Mouse (Mus musculus) erythroid progenitor cell, adult 5-6 weeks (primary cell): Measurements from ENCODE around the gene A630023A22Rik. TPM values are rescaled to one million over a fixed set of nuclear protein-coding genes. Genes with fewer than 3 reads are reported as not detected.

Source experiments
- ATAC-seq: replicated peaks from 2 replicates; pipeline ENCODE4 v1.8.0; 2016; ENCODE audit warnings: moderate number of reproducible peaks, mild to moderate bottlenecking, moderate TSS enrichment, inconsistent platforms; ENCODE audit not compliant: poor library complexity, low FRiP score, severe bottlenecking
- total RNA-seq, 2 experiments: library from RNA; stranded (forward) in 1 of 2; stranded (reverse) in 1 of 2; fragments of 150-400 nt in 1 of 2; fragments of 186-747, 209-891 nt in 1 of 2; gene quantifications; 2 replicates each; pipeline versions ENCODE4 v1.2.3 to v1.2.4; 2015 to 2017; ENCODE audit warnings: low replicate concordance in 2 of 2

A630023A22Rik gene
- total RNA-seq, 2 experiments from 2014 or later = not detected

GRCm38 (mm10) chr14:34089796-34090195 is 12.8 kb downstream of the A630023A22Rik start:
- no peak for ATAC-seq

GRCm38 (mm10) chr14:34087856-34088398 is 14.6 kb downstream of the A630023A22Rik start:
- ATAC-seq = no peak

GRCm38 (mm10) chr14:34086806-34087205 is 15.7 kb downstream of the A630023A22Rik start:
- ATAC-seq = no peak

- ATAC-seq = no peak
These were observed 16.8 kb downstream of the A630023A22Rik start, which contains the start of gene Anxa8 for GRCm38 (mm10) chr14:34085731-34086130. TSS of gene Anxa8 (plus strand) at chr14:34085981.

- no peak for ATAC-seq
These were observed 22.1 kb downstream of the A630023A22Rik start for GRCm38 (mm10) chr14:34080321-34080997.

GRCm38 (mm10) chr14:34078293-34078692 is 24.3 kb downstream of the A630023A22Rik start:
- ATAC-seq = no peak

GRCm38 (mm10) chr14:34077222-34077621 is 25.3 kb downstream of the A630023A22Rik start:
- no peak for ATAC-seq

- ATAC-seq = no peak
These were observed 27.2 kb downstream of the A630023A22Rik start for GRCm38 (mm10) chr14:34075346-34075745.

GRCm38 (mm10) chr14:34071665-34072064 is 30.9 kb downstream of the A630023A22Rik start:
- ATAC-seq = no peak

GRCm38 (mm10) chr14:34052516-34052915 is 50.0 kb downstream of the A630023A22Rik start, which contains the start of gene Antxrl:
TSS of gene Antxrl (plus strand) at chr14:34052707.
- no peak for ATAC-seq

- no peak for ATAC-seq
These were observed 52.3 kb downstream of the A630023A22Rik start for GRCm38 (mm10) chr14:34050101-34050779.

GRCm38 (mm10) chr14:34043341-34043740 is 59.2 kb downstream of the A630023A22Rik start:
- ATAC-seq = no peak

GRCm38 (mm10) chr14:34041241-34041640 is 61.3 kb downstream of the A630023A22Rik start:
- no peak for ATAC-seq

GRCm38 (mm10) chr14:34033841-34034610 is 68.5 kb downstream of the A630023A22Rik start:
- no peak for ATAC-seq

- ATAC-seq = no peak
These were observed 75.8 kb downstream of the A630023A22Rik start for GRCm38 (mm10) chr14:34026710-34027109.

- no peak for ATAC-seq
These were observed 85.6 kb downstream of the A630023A22Rik start for GRCm38 (mm10) chr14:34016938-34017337.

GRCm38 (mm10) chr14:34016381-34016780 is 86.2 kb downstream of the A630023A22Rik start, which contains the start of gene Gm5460:
TSS of gene Gm5460 (plus strand) at chr14:34016758.
- ATAC-seq = no peak

- no peak for ATAC-seq
These were observed 87.5 kb downstream of the A630023A22Rik start, which contains the start of gene Gm30083 for GRCm38 (mm10) chr14:34015063-34015462. TSS of gene Gm30083 (minus strand) at chr14:34015182.

- no peak for ATAC-seq
These were observed 100.2 kb downstream of the A630023A22Rik start for GRCm38 (mm10) chr14:34002358-34002757.

- no peak for ATAC-seq
These were observed 101.1 kb downstream of the A630023A22Rik start for GRCm38 (mm10) chr14:34001445-34001844.
